Mouse (Mus musculus) stomach, postnatal 0 days (tissue): ENCODE measurements around the gene Klk1b16. TPM values are rescaled to one million over a fixed set of nuclear protein-coding genes. Genes with fewer than 3 reads are reported as not detected.

Experiments used
- polyA plus RNA-seq: library from polyadenylated mRNA; unstranded; fragments of >200 nt; fragmentation: Nextera tagmentation; extraction: Ambion mirVana; gene quantifications from 2 replicates; pipeline ENCODE4 v1.2.1, GENCODE M21; 2015

The Klk1b16 gene
- polyA plus RNA-seq, 1 experiment from 2014 or later = not detected

Other genes starting within 250 kb of the Klk1b16 start
- gene Klk15, start 203.0 kb upstream of the Klk1b16 start, polyA plus RNA-seq = not detected in 2 replicates
- not detected in 2 replicates for gene Klk1b8, start 186.1 kb upstream of the Klk1b16 start, polyA plus RNA-seq
- gene Klk1b1, start 170.0 kb upstream of the Klk1b16 start, polyA plus RNA-seq = not detected in 2 replicates
- not detected in 2 replicates for gene Klk1b9, start 160.7 kb upstream of the Klk1b16 start, polyA plus RNA-seq
- gene Klk1b11, start 140.9 kb upstream of the Klk1b16 start, polyA plus RNA-seq = not detected in 2 replicates
- gene Klk1b26, start 124.6 kb upstream of the Klk1b16 start, polyA plus RNA-seq = not detected in 2 replicates
- not detected in 2 replicates for gene Klk1b27, start 84.5 kb upstream of the Klk1b16 start, polyA plus RNA-seq
- not detected in 2 replicates for gene Klk1b21, start 34.4 kb upstream of the Klk1b16 start, polyA plus RNA-seq
- not detected in 2 replicates for gene Klk1b22, start 24.1 kb upstream of the Klk1b16 start, polyA plus RNA-seq
- not detected in 2 replicates for gene Klk1b24, start 51.5 kb downstream of the Klk1b16 start, polyA plus RNA-seq
- gene Klk1b3, start 61.4 kb downstream of the Klk1b16 start, polyA plus RNA-seq = not detected in 2 replicates
- not detected in 2 replicates for gene Klk1b4, start 70.7 kb downstream of the Klk1b16 start, polyA plus RNA-seq
- not detected in 2 replicates for gene Klk1b5, start 79.2 kb downstream of the Klk1b16 start, polyA plus RNA-seq
- gene Klk1, start 88.6 kb downstream of the Klk1b16 start, polyA plus RNA-seq = 9.7 and 10.7 TPM in 2 replicates
- gene Gm36864, start 99.4 kb downstream of the Klk1b16 start, polyA plus RNA-seq = 0.13 TPM in 1 of 2 replicates, not detected in the other
- gene 1700028J19Rik, start 109.9 kb downstream of the Klk1b16 start, polyA plus RNA-seq = 0.57 and 0.65 TPM in 2 replicates
- gene 2410002F23Rik, start 110.0 kb downstream of the Klk1b16 start, polyA plus RNA-seq = 52.9 and 60.0 TPM in 2 replicates
- gene Acp4, start 120.6 kb downstream of the Klk1b16 start, polyA plus RNA-seq = not detected in 2 replicates
- not detected in 2 replicates for gene Gm15517, start 124.7 kb downstream of the Klk1b16 start, polyA plus RNA-seq
- gene Clec11a, start 170.1 kb downstream of the Klk1b16 start, polyA plus RNA-seq = 11.1 and 11.4 TPM in 2 replicates
- 0.53 and 0.61 TPM in 2 replicates for gene Shank1, start 173.5 kb downstream of the Klk1b16 start, polyA plus RNA-seq
- 1.2 and 1.4 TPM in 2 replicates for gene Syt3, start 247.3 kb downstream of the Klk1b16 start, polyA plus RNA-seq
- gene 1700008O03Rik, start 249.1 kb downstream of the Klk1b16 start, polyA plus RNA-seq = 0.68 and 0.75 TPM in 2 replicates